Mouse (Mus musculus) spleen, postnatal 10 days (tissue): Measurements from ENCODE around the gene Ttc27.
A peak's percentile ranks its signal among the peaks of the same experiment; 100 is the strongest.

Source experiments
- DNase-seq, 2 experiments: peaks; one replicate each; pipeline ENCODE4 v3.0.0; 2021 to 2022; ENCODE audit warnings: low spot score in 2 of 2

The Ttc27 gene

GRCm38 (mm10) chr17:74752906-74753627 lies 35.5 kb downstream of the Ttc27 start:
- DNase-seq: no peak

- DNase-seq: no peak
Observed at GRCm38 (mm10) chr17:74753628-74754104, 36.1 kb downstream of the Ttc27 start.

GRCm38 (mm10) chr17:74754369-74755118 lies 37.0 kb downstream of the Ttc27 start:
- no peak for DNase-seq

GRCm38 (mm10) chr17:74769390-74769811 lies 51.9 kb downstream of the Ttc27 start:
- no peak for DNase-seq

- no peak for DNase-seq
Observed at GRCm38 (mm10) chr17:74772364-74772763, 54.8 kb downstream of the Ttc27 start.

GRCm38 (mm10) chr17:74773556-74773955 lies 56.0 kb downstream of the Ttc27 start:
- DNase-seq: no peak

GRCm38 (mm10) chr17:74780133-74780532 lies 62.6 kb downstream of the Ttc27 start:
- no peak for DNase-seq

GRCm38 (mm10) chr17:74780627-74781026 lies 63.1 kb downstream of the Ttc27 start:
- no peak for DNase-seq

GRCm38 (mm10) chr17:74781911-74782310 lies 64.4 kb downstream of the Ttc27 start:
- DNase-seq: no peak

- no peak for DNase-seq
Observed at GRCm38 (mm10) chr17:74785586-74785985, 68.1 kb downstream of the Ttc27 start.

- no peak for DNase-seq
Observed at GRCm38 (mm10) chr17:74786198-74786734, 68.7 kb downstream of the Ttc27 start.

GRCm38 (mm10) chr17:74796023-74796699 lies 78.6 kb downstream of the Ttc27 start:
- no peak for DNase-seq

- DNase-seq: no peak
Observed at GRCm38 (mm10) chr17:74799865-74800264, 82.3 kb downstream of the Ttc27 start.

- no peak for DNase-seq
Observed at GRCm38 (mm10) chr17:74802765-74803164, 85.2 kb downstream of the Ttc27 start.

GRCm38 (mm10) chr17:74803835-74804234 lies 86.3 kb downstream of the Ttc27 start:
- no peak for DNase-seq

- no peak for DNase-seq
Observed at GRCm38 (mm10) chr17:74804321-74804930, 86.9 kb downstream of the Ttc27 start.

- DNase-seq: no peak
Observed at GRCm38 (mm10) chr17:74807509-74808248, 90.1 kb downstream of the Ttc27 start.

- no peak for DNase-seq
Observed at GRCm38 (mm10) chr17:74808330-74808729, 90.8 kb downstream of the Ttc27 start.

- no peak for DNase-seq
Observed at GRCm38 (mm10) chr17:74808901-74809300, 91.4 kb downstream of the Ttc27 start.

- DNase-seq: peak in 1 of 2 experiments; percentile 23
Observed at GRCm38 (mm10) chr17:74810892-74811625, 93.5 kb downstream of the Ttc27 start.
